Mouse (Mus musculus) forebrain, embryonic 11.5 days (tissue): ENCODE measurements around the gene Lyg1. TPM values are rescaled to one million over a fixed set of nuclear protein-coding genes. Genes with fewer than 3 reads are reported as not detected.

Experiments used
- polyA plus RNA-seq: library from polyadenylated mRNA; unstranded; fragments of >200 nt; fragmentation: Nextera tagmentation; extraction: Ambion mirVana; gene quantifications from 2 replicates; pipeline ENCODE4 v1.2.1, GENCODE M21; 2014

Lyg1 gene
- polyA plus RNA-seq, 1 experiment from 2014 or later = not detected

Other genes starting within 250 kb of the Lyg1 start
- 0.68 and 0.86 TPM in 2 replicates for gene 2010300C02Rik, start 237.7 kb downstream of the Lyg1 start, polyA plus RNA-seq
- gene Tsga10, start 91.3 kb downstream of the Lyg1 start, polyA plus RNA-seq = 14.0 and 14.2 TPM in 2 replicates
- 8.6 and 9.1 TPM in 2 replicates for gene Lipt1, start 86.0 kb downstream of the Lyg1 start, polyA plus RNA-seq
- gene Mitd1, start 67.3 kb downstream of the Lyg1 start, polyA plus RNA-seq = 24.7 and 28.7 TPM in 2 replicates
- 210 and 234 TPM in 2 replicates for gene Mrpl30, start 67.3 kb downstream of the Lyg1 start, polyA plus RNA-seq
- gene Lyg2, start 41.3 kb downstream of the Lyg1 start, polyA plus RNA-seq = not detected in 2 replicates
- gene Txndc9, start 40.1 kb upstream of the Lyg1 start, polyA plus RNA-seq = 147 and 163 TPM in 2 replicates
- gene Eif5b, start 40.3 kb upstream of the Lyg1 start, polyA plus RNA-seq = 30.2 and 32.6 TPM in 2 replicates
- gene Rev1, start 172.0 kb upstream of the Lyg1 start, polyA plus RNA-seq = 44.0 and 44.6 TPM in 2 replicates